Mouse (Mus musculus) liver, postnatal 0 days (tissue): ENCODE measurements around the gene Zbtb9.

Source experiments
- CTCF ChIP-seq: sonication (generic); IDR thresholded peaks from 2 replicates; pipeline ENCODE4 v1.5.1; 2016; ENCODE audit warnings: antibody characterized with exemption, low read depth
- EP300 ChIP-seq: IDR thresholded peaks from 2 replicates; pipeline ENCODE4 v1.6.1; 2016; ENCODE audit warnings: antibody characterized with exemption, low read depth, mild to moderate bottlenecking

GRCm38 (mm10) chr17:26951406-26951805 lies 21.6 kb upstream of the Zbtb9 start:
- TF ChIP-seq EP300 (no peak), CTCF (no peak)
